9 mouse cellular contexts compared by ENCODE assay signal in genomic region chr5:148633999-148634398, GRCm38 (mm10).
DNase-seq lines count a peak whose midpoint lies in the region; ATAC-seq and TF ChIP-seq lines count a peak whose summit lies in the region.
"Had no signal": no experiment of that assay in that cellular context is flagged by ENCODE, and none has a peak within 500 bp of the region (broad histone marks: within the 10 kb centered on the region; RNA-seq: fewer than 3 reads in every experiment).

No protein-coding gene starts in this region.

- H3K9ac ChIP-seq in heart, embryonic 11.5 days (ENCODE audit: low read depth, low read length): no peak overlapping the region
- H3K9ac ChIP-seq in lung, embryonic 15.5 days: no peak overlapping the region
- H3K9ac ChIP-seq: liver, embryonic 15.5 days had no signal

- H3K4me3 ChIP-seq in heart, embryonic 11.5 days (ENCODE audit: low read depth, low read length): no peak overlapping the region
- no peak overlapping the region for H3K4me3 ChIP-seq in lung, embryonic 15.5 days
- H3K4me3 ChIP-seq: liver, embryonic 15.5 days had no signal

- H3K36me3 ChIP-seq in heart, embryonic 11.5 days (ENCODE audit: control insufficient read depth, insufficient read depth, low read length): no peaks in the 10 kb centered on the region
- H3K36me3 ChIP-seq in lung, embryonic 15.5 days: no peaks in the 10 kb centered on the region
- H3K36me3 ChIP-seq: liver, embryonic 15.5 days had no signal

- H3K4me1 ChIP-seq in heart, embryonic 11.5 days (ENCODE audit: control insufficient read depth, insufficient read depth, low read length): peaks cover 18% of the 10 kb centered on the region
- H3K4me1 ChIP-seq in lung, embryonic 15.5 days: peaks cover 35% of the 10 kb centered on the region

- H3K27ac ChIP-seq in heart, embryonic 11.5 days (ENCODE audit: low read depth, low read length): no peak overlapping the region
- no peak overlapping the region for H3K27ac ChIP-seq in lung, embryonic 15.5 days
- H3K27ac ChIP-seq: liver, embryonic 15.5 days had no signal

- H3K27me3 ChIP-seq in heart, embryonic 11.5 days (ENCODE audit: control insufficient read depth, insufficient read depth, low read length): 0 out of 2 replicates have a peak, but pooled peaks cover 2% of the 10 kb centered on the region
- no peaks in the 10 kb centered on the region for H3K27me3 ChIP-seq in lung, embryonic 15.5 days
- H3K27me3 ChIP-seq: liver, embryonic 15.5 days had no signal

- ATAC-seq in heart, embryonic 11.5 days (replicated peaks; ENCODE audit: insufficient number of reproducible peaks, low FRiP score, low TSS enrichment): 0 out of 2 replicates have a peak, but pooled peaks have one; percentile 40
- peak; percentile 32 for ATAC-seq in lung, embryonic 15.5 days (ENCODE audit: borderline replicate concordance, extremely low read depth, low FRiP score, low TSS enrichment)

- TF ChIP-seq POLR2A in brain, embryonic 14.5 days (IDR thresholded peaks at IDR 0.05; ENCODE audit: borderline replicate concordance, extremely low read depth, insufficient read depth, insufficient read length, poor library complexity, severe bottlenecking): no peak

- 31% methylated on average over 5 of the region's 5 CpGs for WGBS in heart, embryonic 11.5 days (ENCODE audit: insufficient replicate concordance)
- 35% methylated on average over 5 of the region's 5 CpGs for WGBS in lung, embryonic 15.5 days

- H3K4me2 ChIP-seq in heart, embryonic 11.5 days: no peak overlapping the region
- no peak overlapping the region for H3K4me2 ChIP-seq in lung, embryonic 15.5 days
- H3K4me2 ChIP-seq: liver, embryonic 15.5 days had no signal

- no peaks in the 10 kb centered on the region for H3K9me3 ChIP-seq in heart, embryonic 11.5 days (replicated peaks; ENCODE audit: control insufficient read depth, low read length)
- no peaks in the 10 kb centered on the region for H3K9me3 ChIP-seq in lung, embryonic 15.5 days
- H3K9me3 ChIP-seq: liver, embryonic 15.5 days had no signal

- no peak for DNase-seq in heart, adult 8-10 months (ENCODE audit: low spot score)
- peak; percentile 89 for DNase-seq in 3T3-L1 (ENCODE audit: low read depth, low spot score)
- peak; percentile 79 for DNase-seq in brain, embryonic 14.5 days (ENCODE audit: low read depth)
- DNase-seq in left cerebral cortex, postnatal 36 days (ENCODE audit: low spot score in 2 of 2): no peak
- DNase-seq in kidney, postnatal 36 days: no peak
- no peak for DNase-seq in cerebellum, adult 9-11 months

- TF ChIP-seq CTCF in brain, embryonic 14.5 days (IDR thresholded peaks at IDR 0.05; ENCODE audit: borderline replicate concordance, extremely low read depth, insufficient read depth, insufficient read length): no peak

- intact Hi-C loops in left cerebral cortex, postnatal 36 days (cut with DNase I): no loop called here

Comparison
In these comparisons a context has a peak if more than half of its experiments do, and no peak if none do; other contexts are left out.
1. DNase-seq: peak in 3T3-L1 (single experiment) and brain, embryonic 14.5 days (single experiment); none in heart, adult 8-10 months (single experiment), left cerebral cortex, postnatal 36 days (0 of 2), kidney, postnatal 36 days (0 of 2) and cerebellum, adult 9-11 months (single experiment).